ENCODE assay signal across 21 mouse cellular contexts in the genomic region with DNA sequence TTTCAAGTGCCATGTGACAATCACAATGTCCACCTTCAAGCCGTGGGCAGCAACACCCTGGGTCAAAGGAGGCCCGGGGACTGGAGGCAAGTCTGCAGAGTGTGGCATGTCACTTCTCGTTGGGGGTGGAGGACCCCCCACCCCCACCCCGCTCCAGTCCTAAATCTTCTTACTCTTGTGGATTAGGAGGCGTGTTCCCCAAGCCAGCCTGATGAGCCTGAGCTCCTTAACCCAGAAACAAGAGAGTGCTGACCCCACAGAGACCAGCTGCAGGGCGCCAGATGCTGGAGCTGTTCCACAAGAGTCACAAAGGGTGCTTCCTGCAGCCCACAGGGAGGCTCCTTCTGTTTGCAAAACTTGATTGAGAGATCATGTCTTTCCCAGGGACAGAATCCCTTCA. TPM values are rescaled to one million over a fixed set of nuclear protein-coding genes. Genes with fewer than 3 reads are reported as not detected.
DNase-seq lines count a peak whose midpoint lies in the region; ATAC-seq and TF ChIP-seq lines count a peak whose summit lies in the region.
"Had no signal": no experiment of that assay in that cellular context is flagged by ENCODE, and none has a peak within 500 bp of the region (broad histone marks: within the 10 kb centered on the region; RNA-seq: fewer than 3 reads in every experiment).

Gene Ppef2 (minus strand): TSS at position 61 of the 400 bp plus-strand sequence.

- ATAC-seq in lung, postnatal 0 days = 0 out of 2 replicates have a peak, but pooled peaks have one; percentile 16
- ATAC-seq: CD4-positive, CD25-positive, alpha-beta regulatory T cell, adult 4 months; forebrain, postnatal 0 days had no signal

- WGBS in lung, postnatal 0 days = 18% methylated on average over 6 of the region's 6 CpGs

- no peak within 1 kb of the TSS for H3K4me2 ChIP-seq in lung, postnatal 0 days (replicated peaks; ENCODE audit: low read depth, low read length)
- H3K4me2 ChIP-seq: embryonic facial prominence, embryonic 12.5 days; heart, embryonic 15.5 days; liver, embryonic 15.5 days had no signal

- no peaks in the 10 kb centered on the region for H3K36me3 ChIP-seq in lung, postnatal 0 days (ENCODE audit: insufficient read depth, low read length)
- H3K36me3 ChIP-seq: embryonic facial prominence, embryonic 12.5 days; heart, embryonic 15.5 days; hindbrain, embryonic 10.5 days; liver, embryonic 15.5 days had no signal

- DNase-seq in lung, postnatal 0 days (ENCODE audit: low spot score) = no peak
- no peak for DNase-seq in lung, postnatal 10 days
- peak; percentile 60 for DNase-seq in embryo, embryonic 10 days (ENCODE audit: low spot score)
- DNase-seq in embryo, embryonic 9.5 days (ENCODE audit: extremely low spot score) = peak; percentile 30
- DNase-seq in retina, adult 2 months (ENCODE audit: low read depth, low spot score) = peak; percentile 85
- no peak for DNase-seq in gastrocnemius, postnatal 25 days
- no peak for DNase-seq in Muller cell, postnatal 12 days (ENCODE audit: inconsistent ontology term)
- DNase-seq: cerebellum, adult 9-11 months; forebrain, postnatal 0 days; heart, adult 2 months; left cerebral cortex, postnatal 4 days; lung, postnatal 14 days; right cerebral cortex, postnatal 14 days; thymus, postnatal 25 days had no signal

- H3K27ac ChIP-seq in lung, postnatal 0 days (ENCODE audit: low read length) = no peak within 1 kb of the TSS
- H3K27ac ChIP-seq: embryonic facial prominence, embryonic 12.5 days; heart, adult 2 months; heart, embryonic 15.5 days; hindbrain, embryonic 10.5 days; liver, embryonic 15.5 days had no signal

- TF ChIP-seq CTCF in lung, postnatal 0 days (IDR thresholded peaks at IDR 0.05) = no peak

- H3K9ac ChIP-seq in lung, postnatal 0 days (replicated peaks; ENCODE audit: low read depth) = no peak within 1 kb of the TSS
- H3K9ac ChIP-seq: embryonic facial prominence, embryonic 12.5 days; forebrain, postnatal 0 days; heart, embryonic 15.5 days; liver, embryonic 15.5 days had no signal

- H3K9me3 ChIP-seq in lung, postnatal 0 days (ENCODE audit: low read length) = no peaks in the 10 kb centered on the region
- H3K9me3 ChIP-seq: embryonic facial prominence, embryonic 12.5 days; heart, embryonic 15.5 days; hindbrain, embryonic 10.5 days; liver, embryonic 15.5 days had no signal

- H3K27me3 ChIP-seq in lung, postnatal 0 days (replicated peaks; ENCODE audit: insufficient read depth, low read length) = no peaks in the 10 kb centered on the region

- H3K4me3 ChIP-seq in lung, postnatal 0 days (ENCODE audit: low read depth, low read length) = no peak within 1 kb of the TSS
- H3K4me3 ChIP-seq: embryonic facial prominence, embryonic 12.5 days; heart, adult 2 months; heart, embryonic 15.5 days; hindbrain, embryonic 10.5 days; liver, embryonic 15.5 days had no signal

- no peak for TF ChIP-seq EP300 in lung, postnatal 0 days (IDR thresholded peaks at IDR 0.05)

- H3K4me1 ChIP-seq in lung, postnatal 0 days (ENCODE audit: insufficient read depth, low read depth, low read length) = no peaks in the 10 kb centered on the region
- H3K4me1 ChIP-seq: liver, embryonic 15.5 days had no signal

RNA-seq across cellular contexts. Expression of gene Ppef2, which starts in this region (rescaled TPM):
- polyA plus RNA-seq in lung, postnatal 0 days (2015; fragmentation: Nextera tagmentation; extraction: Ambion mirVana) = 0.14 and 0.69 TPM in 2 replicates
- not detected for total RNA-seq in gastrocnemius, postnatal 25 days (2021)
- total RNA-seq: adrenal gland, adult 18-20 months; heart, adult 2 months; megakaryocyte-erythroid progenitor cell, adult 5-6 weeks had no signal
- polyA plus RNA-seq: heart, embryonic 15.5 days had no signal

Comparison
In these comparisons a context has a peak if more than half of its experiments do, and no peak if none do; other contexts are left out.
1. Peak in ATAC-seq in lung, postnatal 0 days; RNA of the gene not detected or under 1 TPM.
2. DNase-seq: peak in embryo, embryonic 10 days (single experiment), embryo, embryonic 9.5 days (single experiment) and retina, adult 2 months (single experiment); none in lung, postnatal 0 days (single experiment), lung, postnatal 10 days (single experiment), gastrocnemius, postnatal 25 days (single experiment) and Muller cell, postnatal 12 days (single experiment).